Mouse (Mus musculus) cerebellum, adult 2 months (tissue): ENCODE data around the gene Sorl1. TPM values are rescaled to one million over a fixed set of nuclear protein-coding genes. Genes with fewer than 3 reads are reported as not detected.

Experiments
- DNase-seq, 2 experiments: peaks; one replicate each; pipeline ENCODE4 v3.0.0; 2021
- H3K27ac ChIP-seq: fragments of 200-500 bp; 2 replicates; pipeline ENCODE4 v1.5.1; 2012; ENCODE audit warnings: low read length, control low read depth, inconsistent platforms; ENCODE audit not compliant: insufficient read depth
- H3K27me3 ChIP-seq: fragments of 200-500 bp; 2 replicates; pipeline ENCODE4 v1.6.1; 2012; ENCODE audit warnings: inconsistent platforms, mild to moderate bottlenecking, low read length, moderate library complexity; ENCODE audit not compliant: control insufficient read depth, insufficient read depth
- H3K4me1 ChIP-seq: fragments of 200-500 bp; 2 replicates; pipeline ENCODE4 v1.6.1; 2011; ENCODE audit warnings: low read length; ENCODE audit not compliant: control insufficient read depth, insufficient read depth
- H3K4me3 ChIP-seq: fragments of 200-500 bp; replicated peaks from 2 replicates; pipeline ENCODE3; 2011; ENCODE audit warnings: mild to moderate bottlenecking, low read depth, low read length, control low read depth; ENCODE audit not compliant: insufficient read depth
- CTCF ChIP-seq: fragments of 200-500 bp; IDR thresholded peaks from 2 replicates; pipeline ENCODE4 v1.5.1; 2011; ENCODE audit warnings: low read depth, mild to moderate bottlenecking, control low read depth, low read length, moderate library complexity, borderline replicate concordance; ENCODE audit not compliant: insufficient read depth
- POLR2A ChIP-seq: fragments of 200-500 bp; IDR thresholded peaks from 2 replicates; pipeline ENCODE4 v1.6.1; 2011; ENCODE audit warnings: low read length, control low read depth, borderline replicate concordance; ENCODE audit not compliant: insufficient read depth
- WGBS: fragments of 180-500 bp; shearing (Covaris S2); methylation state at CpG from one replicate; pipeline ENCODE4 v1.1.7; 2018; 5-methylcytosine and 5-hydroxymethylcytosine counted together
- polyA plus RNA-seq: library from polyadenylated mRNA; depleted of rRNA; stranded (reverse); fragments of >200 nt; gene quantifications from 2 replicates; pipeline ENCODE4 v1.2.3, GENCODE M21; 2012

The Sorl1 gene
- polyA plus RNA-seq, 1 experiment = 169 TPM

GRCm38 (mm10) chr9:42097731-42098473 lies 26.2 kb downstream of the Sorl1 start:
- H3K4me3 ChIP-seq = no peak overlapping the region
- no peak for TF ChIP-seq CTCF
- TF ChIP-seq POLR2A = no peak
- H3K27ac ChIP-seq = no peak overlapping the region
- 88% methylated on average over 8 of the region's 8 CpGs for WGBS
- DNase-seq = no peak
- no peaks in the 10 kb centered on the region for H3K27me3 ChIP-seq
- H3K4me1 ChIP-seq = peaks cover 60% of the 10 kb centered on the region

- TF ChIP-seq POLR2A = no peak
- TF ChIP-seq CTCF = no peak
- H3K27me3 ChIP-seq = no peaks in the 10 kb centered on the region
- DNase-seq = no peak
- no peak overlapping the region for H3K27ac ChIP-seq
- 90% methylated on average over 7 of the region's 7 CpGs for WGBS
- peaks cover 61% of the 10 kb centered on the region for H3K4me1 ChIP-seq
- H3K4me3 ChIP-seq = no peak overlapping the region
These were observed 26.9 kb downstream of the Sorl1 start for GRCm38 (mm10) chr9:42097006-42097730.

GRCm38 (mm10) chr9:42094752-42095151 lies 29.3 kb downstream of the Sorl1 start:
- H3K27ac ChIP-seq = peak overlapping the region; percentile 25; the same call in 1 of the 2 replicates
- WGBS = 10% methylated on average over 11 of the region's 11 CpGs

GRCm38 (mm10) chr9:42094028-42094551 lies 30.0 kb downstream of the Sorl1 start:
- WGBS = 79% methylated on average over 7 of the region's 7 CpGs
- Histone ChIP-seq H3K27ac (no peak overlapping the region; the same call in 1 of the 2 replicates), H3K4me3 (no peak overlapping the region), H3K27me3 (no peaks in the 10 kb centered on the region), H3K4me1 (peaks cover 36% of the 10 kb centered on the region)
- TF ChIP-seq CTCF (no peak), POLR2A (no peak)
- no peak for DNase-seq

More at GRCm38 (mm10) chr9:42094752-42095151, 29.3 kb downstream of the Sorl1 start:
- H3K4me1 ChIP-seq = peaks cover 42% of the 10 kb centered on the region
- peak; percentile 76 to 79 for DNase-seq
- no peak for TF ChIP-seq POLR2A
- TF ChIP-seq CTCF = no peak
- H3K27me3 ChIP-seq = no peaks in the 10 kb centered on the region
- H3K4me3 ChIP-seq = no peak overlapping the region

- Histone ChIP-seq H3K4me3 (no peak overlapping the region), H3K4me1 (peaks cover 31% of the 10 kb centered on the region), H3K27me3 (no peaks in the 10 kb centered on the region), H3K27ac (no peak overlapping the region)
- no peak for DNase-seq
- WGBS = 65% methylated on average over 2 of the region's 2 CpGs
- TF ChIP-seq POLR2A = no peak
- no peak for TF ChIP-seq CTCF
These were observed 31.3 kb downstream of the Sorl1 start for GRCm38 (mm10) chr9:42092749-42093148.

GRCm38 (mm10) chr9:42091561-42091960 lies 32.5 kb downstream of the Sorl1 start:
- Histone ChIP-seq H3K27ac (no peak overlapping the region), H3K4me3 (no peak overlapping the region), H3K4me1 (peaks cover 27% of the 10 kb centered on the region), H3K27me3 (no peaks in the 10 kb centered on the region)
- no peak for DNase-seq
- TF ChIP-seq CTCF = no peak
- TF ChIP-seq POLR2A = no peak
- 57% methylated on average over 4 of the region's 4 CpGs for WGBS

GRCm38 (mm10) chr9:42087921-42088320 lies 36.2 kb downstream of the Sorl1 start:
- TF ChIP-seq CTCF = no peak
- TF ChIP-seq POLR2A = no peak
- H3K4me3 ChIP-seq = no peak overlapping the region
- WGBS = 88% methylated on average over 4 of the region's 4 CpGs
- H3K27me3 ChIP-seq = no peaks in the 10 kb centered on the region
- H3K4me1 ChIP-seq = peaks cover 19% of the 10 kb centered on the region
- DNase-seq = no peak
- H3K27ac ChIP-seq = no peak overlapping the region

- H3K4me3 ChIP-seq = no peak overlapping the region
- TF ChIP-seq POLR2A (no peak), CTCF (no peak)
- no peaks in the 10 kb centered on the region for H3K27me3 ChIP-seq
- WGBS = 96% methylated on average over 13 of the region's 13 CpGs
- peaks cover 23% of the 10 kb centered on the region for H3K4me1 ChIP-seq
- no peak for DNase-seq
- H3K27ac ChIP-seq = no peak overlapping the region
These were observed 38.1 kb downstream of the Sorl1 start for GRCm38 (mm10) chr9:42085970-42086369.
